Mouse (Mus musculus): ENCODE measurements around the gene Nt5c2. TPM values are rescaled to one million over a fixed set of nuclear protein-coding genes. Genes with fewer than 3 reads are reported as not detected.

Gene Nt5c2
- polyA plus RNA-seq, 1 experiment from 2014 or later: 76.0 TPM

- H3K9me3 ChIP-seq: no peaks in the 10 kb centered on the region
- no peak overlapping the region for H3K27ac ChIP-seq
- H3K36me3 ChIP-seq (replicated peaks): peaks cover 68% of the 10 kb centered on the region
- H3K4me1 ChIP-seq: no peaks in the 10 kb centered on the region
- no peak for ATAC-seq (ENCODE audit: low FRiP score)
- H3K9ac ChIP-seq: no peak overlapping the region
- H3K27me3 ChIP-seq: no peaks in the 10 kb centered on the region
- WGBS: 91% methylated on average over 3 of the region's 3 CpGs
- H3K4me2 ChIP-seq: no peak overlapping the region
- no peak overlapping the region for H3K4me3 ChIP-seq (replicated peaks)
Measured at GRCm38 (mm10) chr19:47036596-47036995, 21.6 kb upstream of the Nt5c2 start.

DNA sequence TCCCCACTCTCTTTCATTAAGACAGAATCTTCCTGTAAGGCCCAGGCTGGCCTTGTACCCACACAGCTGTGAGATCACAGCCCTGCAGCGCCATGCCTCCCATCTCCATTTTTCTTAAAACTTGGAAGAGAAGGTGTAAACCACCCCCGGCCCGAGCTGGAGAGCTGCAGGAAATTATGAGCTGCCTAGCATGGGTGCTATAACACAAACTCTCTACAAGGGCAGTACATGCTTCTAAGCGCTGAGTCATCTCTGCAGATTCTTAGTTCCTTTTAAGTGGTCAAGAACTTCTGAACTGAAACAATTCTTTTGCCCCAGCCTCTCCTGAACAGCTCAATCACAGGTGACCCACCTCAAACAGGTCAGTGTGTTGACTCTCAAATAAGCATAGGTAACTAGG is 20.0 kb upstream of the Nt5c2 start:
- no peak overlapping the region for H3K4me3 ChIP-seq (replicated peaks)
- no peaks in the 10 kb centered on the region for H3K9me3 ChIP-seq
- 93% methylated on average over 4 of the region's 4 CpGs for WGBS
- no peak overlapping the region for H3K4me2 ChIP-seq
- no peaks in the 10 kb centered on the region for H3K27me3 ChIP-seq
- H3K4me1 ChIP-seq: no peaks in the 10 kb centered on the region; the same call in 1 of the 2 replicates
- H3K9ac ChIP-seq: no peak overlapping the region
- H3K36me3 ChIP-seq (replicated peaks): peaks cover 56% of the 10 kb centered on the region
- no peak for ATAC-seq (ENCODE audit: low FRiP score)
- H3K27ac ChIP-seq: no peak overlapping the region

DNA sequence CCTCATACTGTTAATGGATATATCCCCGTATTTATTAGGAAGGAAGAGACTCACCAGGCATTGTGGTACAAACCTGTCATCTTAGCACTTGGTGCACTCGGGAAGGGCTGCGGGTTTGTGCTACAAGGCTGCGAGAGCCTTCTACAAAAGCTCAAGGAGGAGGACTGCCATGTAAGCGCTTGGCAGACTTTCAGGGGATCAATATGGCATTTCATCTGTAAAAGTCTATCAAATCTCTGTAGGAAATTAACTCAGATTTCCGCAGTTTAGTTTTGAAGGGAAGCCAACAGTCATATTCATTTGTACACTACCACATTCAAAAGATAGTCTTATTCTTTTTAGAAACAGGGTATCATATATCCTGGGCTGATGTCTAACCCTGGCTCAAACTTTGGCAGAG is 16.8 kb upstream of the Nt5c2 start:
- Histone ChIP-seq H3K27me3 (no peaks in the 10 kb centered on the region), H3K36me3 (replicated peaks) (peaks cover 34% of the 10 kb centered on the region), H3K4me3 (replicated peaks) (no peak overlapping the region), H3K9ac (no peak overlapping the region), H3K27ac (no peak overlapping the region), H3K9me3 (no peaks in the 10 kb centered on the region), H3K4me2 (no peak overlapping the region), H3K4me1 (no peaks in the 10 kb centered on the region; the same call in 1 of the 2 replicates)
- 95% methylated on average over 6 of the region's 6 CpGs for WGBS
- ATAC-seq (ENCODE audit: low FRiP score): no peak

GRCm38 (mm10) chr19:47029796-47030195 is 14.8 kb upstream of the Nt5c2 start:
- no peaks in the 10 kb centered on the region for H3K9me3 ChIP-seq
- H3K27me3 ChIP-seq: no peaks in the 10 kb centered on the region
- WGBS: 73% methylated on average over 9 of the region's 9 CpGs
- H3K9ac ChIP-seq: no peak overlapping the region
- no peak overlapping the region for H3K4me3 ChIP-seq (replicated peaks)
- H3K4me1 ChIP-seq: no peaks in the 10 kb centered on the region; the same call in 1 of the 2 replicates
- ATAC-seq (ENCODE audit: low FRiP score): no peak
- 0 out of 2 replicates have a peak overlapping the region, but pooled peaks have one; percentile 0 for H3K27ac ChIP-seq
- peaks cover 24% of the 10 kb centered on the region for H3K36me3 ChIP-seq (replicated peaks)
- no peak overlapping the region for H3K4me2 ChIP-seq

- Histone ChIP-seq H3K27ac (no peak overlapping the region), H3K27me3 (no peaks in the 10 kb centered on the region), H3K4me2 (no peak overlapping the region), H3K4me3 (replicated peaks) (no peak overlapping the region), H3K9me3 (no peaks in the 10 kb centered on the region), H3K9ac (no peak overlapping the region), H3K4me1 (no peaks in the 10 kb centered on the region; the same call in 1 of the 2 replicates), H3K36me3 (replicated peaks) (peaks cover 27% of the 10 kb centered on the region)
- WGBS: 89% methylated on average over 4 of the region's 4 CpGs
- no peak for ATAC-seq (ENCODE audit: low FRiP score)
Measured at GRCm38 (mm10) chr19:47026513-47026912, 11.6 kb upstream of the Nt5c2 start.

DNA sequence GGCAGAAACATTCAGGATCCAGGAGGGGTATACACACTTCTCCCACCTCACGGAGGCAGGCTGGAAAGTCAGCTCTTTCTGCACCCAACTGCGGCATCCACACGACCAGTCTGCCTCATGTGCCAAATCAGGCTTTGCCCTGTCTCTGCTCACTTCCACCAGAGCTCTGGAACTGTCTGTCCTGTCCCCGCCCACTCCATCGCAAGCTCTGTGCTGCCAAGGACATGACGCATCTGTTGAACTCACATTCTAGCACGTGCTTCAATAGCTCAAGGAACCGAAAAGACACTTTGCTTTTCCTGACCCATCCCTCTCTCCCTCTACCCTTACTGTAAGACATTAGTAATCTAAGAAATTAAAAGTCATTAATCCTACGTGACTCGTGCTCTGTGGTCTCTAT is 10.0 kb upstream of the Nt5c2 start:
- no peak overlapping the region for H3K4me2 ChIP-seq
- H3K4me3 ChIP-seq (replicated peaks): no peak overlapping the region
- H3K4me1 ChIP-seq: no peaks in the 10 kb centered on the region
- peaks cover 27% of the 10 kb centered on the region for H3K36me3 ChIP-seq (replicated peaks)
- WGBS: 90% methylated on average over 10 of the region's 10 CpGs
- H3K27ac ChIP-seq: no peak overlapping the region
- H3K9ac ChIP-seq: no peak overlapping the region
- ATAC-seq (ENCODE audit: low FRiP score): no peak
- H3K27me3 ChIP-seq: no peaks in the 10 kb centered on the region
- H3K9me3 ChIP-seq: no peaks in the 10 kb centered on the region

DNA sequence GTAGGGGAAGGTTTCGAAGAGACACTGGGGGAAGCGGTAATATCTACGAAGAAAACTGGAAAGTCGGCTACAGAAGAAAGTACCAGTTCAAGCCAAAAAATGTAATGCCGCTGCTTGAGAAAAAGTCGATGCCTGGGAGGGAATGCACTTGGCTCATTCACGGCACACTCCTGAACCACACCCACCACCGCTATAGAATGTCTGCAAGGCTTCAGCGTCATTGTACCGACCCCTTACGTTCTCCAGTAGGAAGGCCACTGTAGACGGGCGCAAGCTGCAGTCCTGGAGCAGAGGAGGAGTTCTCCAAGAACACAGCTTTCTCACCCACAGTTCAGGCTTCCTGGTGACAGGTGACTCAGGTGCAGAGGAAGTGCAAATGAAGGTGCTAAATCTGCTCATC is 8.6 kb upstream of the Nt5c2 start:
- H3K9me3 ChIP-seq: no peaks in the 10 kb centered on the region
- H3K36me3 ChIP-seq (replicated peaks): peaks cover 27% of the 10 kb centered on the region
- no peak overlapping the region for H3K27ac ChIP-seq
- ATAC-seq (ENCODE audit: low FRiP score): no peak
- no peak overlapping the region for H3K4me3 ChIP-seq (replicated peaks)
- no peak overlapping the region for H3K9ac ChIP-seq
- H3K4me1 ChIP-seq: peaks cover 9% of the 10 kb centered on the region; the same call in 1 of the 2 replicates
- H3K27me3 ChIP-seq: no peaks in the 10 kb centered on the region
- WGBS: 89% methylated on average over 13 of the region's 13 CpGs
- no peak overlapping the region for H3K4me2 ChIP-seq

DNA sequence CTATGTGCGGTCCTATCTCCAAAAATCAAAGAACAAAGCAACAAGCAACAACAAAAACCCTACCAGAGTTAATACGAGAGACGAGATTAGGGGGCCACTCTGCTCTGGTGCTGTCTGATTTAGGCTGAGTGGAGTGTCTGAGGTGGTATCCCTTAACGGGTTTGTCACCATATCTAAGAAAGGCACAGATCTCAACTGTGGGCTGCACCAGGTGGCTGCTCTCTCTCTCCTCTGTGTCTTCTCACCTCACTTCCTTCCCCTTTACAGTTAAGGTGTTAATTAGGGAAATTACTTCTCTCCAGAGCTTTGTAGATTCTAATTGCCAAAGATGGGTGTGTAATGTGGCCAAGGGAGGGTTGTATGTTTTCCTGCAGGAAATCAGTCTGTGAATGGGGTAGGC is 7.8 kb upstream of the Nt5c2 start:
- no peak for ATAC-seq (ENCODE audit: low FRiP score)
- no peak overlapping the region for H3K4me3 ChIP-seq (replicated peaks)
- H3K4me2 ChIP-seq: no peak overlapping the region
- no peak overlapping the region for H3K27ac ChIP-seq
- peaks cover 27% of the 10 kb centered on the region for H3K36me3 ChIP-seq (replicated peaks)
- H3K9me3 ChIP-seq: no peaks in the 10 kb centered on the region
- H3K9ac ChIP-seq: no peak overlapping the region
- WGBS: 84% methylated on average over 4 of the region's 4 CpGs
- peaks cover 9% of the 10 kb centered on the region; the same call in 1 of the 2 replicates for H3K4me1 ChIP-seq
- H3K27me3 ChIP-seq: peaks cover 5% of the 10 kb centered on the region

- H3K27me3 ChIP-seq: peaks cover 33% of the 10 kb centered on the region
- H3K27ac ChIP-seq: peak overlapping the region; percentile 77; the same call in 1 of the 2 replicates
- H3K9ac ChIP-seq: peak overlapping the region; percentile 31; the same call in 1 of the 2 replicates
- 23% methylated on average over 6 of the region's 6 CpGs for WGBS
- peak overlapping the region; percentile 49 for H3K4me2 ChIP-seq
- H3K4me1 ChIP-seq: peaks cover 23% of the 10 kb centered on the region
- H3K9me3 ChIP-seq: no peaks in the 10 kb centered on the region
- H3K4me3 ChIP-seq (replicated peaks): peak overlapping the region; percentile 60
- peak; percentile 37; the same call in 1 of the 2 replicates for ATAC-seq (ENCODE audit: low FRiP score)
- peaks cover 24% of the 10 kb centered on the region for H3K36me3 ChIP-seq (replicated peaks)
Measured at GRCm38 (mm10) chr19:47019326-47019725, 4.4 kb upstream of the Nt5c2 start.

- peaks cover 23% of the 10 kb centered on the region for H3K4me1 ChIP-seq
- WGBS: 27% methylated on average over 2 of the region's 2 CpGs
- H3K9ac ChIP-seq: peak overlapping the region; percentile 45; the same call in 1 of the 2 replicates
- ATAC-seq (ENCODE audit: low FRiP score): no peak
- H3K36me3 ChIP-seq (replicated peaks): peaks cover 17% of the 10 kb centered on the region; the same call in 1 of the 2 replicates
- H3K9me3 ChIP-seq: no peaks in the 10 kb centered on the region
- peaks cover 43% of the 10 kb centered on the region for H3K27me3 ChIP-seq
- peak overlapping the region; percentile 60 for H3K4me3 ChIP-seq (replicated peaks)
- peak overlapping the region; percentile 49 for H3K4me2 ChIP-seq
- peak overlapping the region; percentile 80 for H3K27ac ChIP-seq
Measured at GRCm38 (mm10) chr19:47018330-47018729, 3.4 kb upstream of the Nt5c2 start.

DNA sequence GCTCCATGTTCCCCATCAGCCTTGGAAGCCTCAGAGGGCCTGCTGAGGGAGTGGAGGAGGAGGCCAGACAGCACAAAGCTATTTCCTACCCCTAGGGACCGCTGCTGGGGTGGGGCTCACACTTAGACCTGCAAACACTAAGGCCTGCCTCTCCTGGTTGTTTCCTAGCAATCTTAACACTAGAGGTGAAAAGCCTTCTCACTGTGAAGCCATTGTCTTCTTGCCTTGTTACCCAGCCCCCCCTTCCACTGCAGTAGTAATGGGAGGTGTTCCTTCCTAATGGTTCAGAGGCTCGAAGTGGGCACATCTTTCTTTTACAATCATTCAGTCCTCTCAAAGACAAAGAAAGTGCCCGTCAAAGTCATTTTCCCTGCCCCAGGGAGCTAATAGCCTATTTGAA is 2.9 kb upstream of the Nt5c2 start:
- H3K4me3 ChIP-seq (replicated peaks): peak overlapping the region; percentile 60
- peak overlapping the region; percentile 45; the same call in 1 of the 2 replicates for H3K9ac ChIP-seq
- peaks cover 13% of the 10 kb centered on the region; the same call in 1 of the 2 replicates for H3K36me3 ChIP-seq (replicated peaks)
- H3K4me2 ChIP-seq: peak overlapping the region; percentile 49
- ATAC-seq (ENCODE audit: low FRiP score): no peak
- H3K9me3 ChIP-seq: no peaks in the 10 kb centered on the region
- H3K27ac ChIP-seq: peak overlapping the region; percentile 80
- WGBS: under 1% methylated on average over 3 of the region's 3 CpGs
- H3K27me3 ChIP-seq: peaks cover 48% of the 10 kb centered on the region
- peaks cover 23% of the 10 kb centered on the region for H3K4me1 ChIP-seq

DNA sequence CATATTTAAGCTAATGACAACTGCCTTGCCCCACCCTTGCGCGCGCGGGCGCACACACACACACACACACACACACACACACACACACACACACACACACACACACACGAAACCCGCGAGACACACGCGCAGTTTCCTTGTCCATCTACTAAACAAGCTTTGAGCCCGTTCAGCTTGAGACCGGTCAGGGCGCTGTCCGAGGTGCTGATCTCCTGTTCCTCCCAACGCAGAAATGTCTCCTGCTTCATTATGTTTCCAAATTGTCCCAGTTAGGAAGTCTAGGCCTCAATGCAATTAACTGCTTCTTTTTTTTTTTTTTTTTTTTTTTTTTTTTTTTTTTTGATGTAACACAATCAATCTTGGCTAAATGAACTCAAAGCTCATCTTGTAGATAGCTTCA is 1.5 kb upstream of the Nt5c2 start:
- H3K36me3 ChIP-seq (replicated peaks): no peaks in the 10 kb centered on the region
- peak overlapping the region; percentile 78; the same call in 1 of the 2 replicates for H3K9ac ChIP-seq
- peaks cover 58% of the 10 kb centered on the region for H3K27me3 ChIP-seq
- peaks cover 23% of the 10 kb centered on the region for H3K4me1 ChIP-seq
- under 1% methylated on average over 15 of the region's 15 CpGs for WGBS
- no peak for ATAC-seq (ENCODE audit: low FRiP score)
- peak overlapping the region; percentile 71 for H3K4me2 ChIP-seq
- H3K27ac ChIP-seq: no peak overlapping the region; the same call in 1 of the 2 replicates
- no peaks in the 10 kb centered on the region for H3K9me3 ChIP-seq
- H3K4me3 ChIP-seq (replicated peaks): peak overlapping the region; percentile 60

DNA sequence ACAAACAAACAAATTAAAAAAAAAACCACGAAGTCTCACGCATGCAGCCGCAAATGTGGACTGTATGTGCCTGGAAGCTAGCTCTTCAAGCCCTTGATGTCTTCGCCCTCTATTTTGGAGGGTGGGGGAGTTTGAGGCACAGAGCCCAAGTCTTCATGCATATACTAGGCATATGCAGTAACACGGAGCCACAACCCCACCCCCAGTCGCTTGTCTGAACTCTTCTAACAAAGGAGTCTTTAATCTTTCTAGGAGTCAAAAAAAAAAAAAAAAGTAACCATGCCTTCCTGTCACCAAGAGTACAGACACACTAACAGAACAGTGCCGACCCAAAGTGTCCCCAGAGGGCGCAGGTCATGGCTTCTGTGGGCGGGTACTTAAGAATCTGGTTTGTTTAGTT is 1.0 kb upstream of the Nt5c2 start:
- under 1% methylated on average over 9 of the region's 9 CpGs for WGBS
- no peaks in the 10 kb centered on the region for H3K36me3 ChIP-seq (replicated peaks)
- H3K9ac ChIP-seq: peak overlapping the region; percentile 78
- ATAC-seq (ENCODE audit: low FRiP score): no peak
- H3K27me3 ChIP-seq: peaks cover 60% of the 10 kb centered on the region
- H3K4me1 ChIP-seq: peaks cover 23% of the 10 kb centered on the region
- peak overlapping the region; percentile 71 for H3K4me2 ChIP-seq
- H3K27ac ChIP-seq: peak overlapping the region; percentile 90; the same call in 1 of the 2 replicates
- peak overlapping the region; percentile 60 for H3K4me3 ChIP-seq (replicated peaks)
- no peaks in the 10 kb centered on the region for H3K9me3 ChIP-seq

All from forebrain, embryonic 12.5 days (tissue).